Mouse (Mus musculus) hindbrain, embryonic 13.5 days (tissue): Measurements from ENCODE around the gene Snta1. TPM values are rescaled to one million over a fixed set of nuclear protein-coding genes. Genes with fewer than 3 reads are reported as not detected.
"Not testable (repeated sequence)": the region's sequence is repeated elsewhere in the genome, so short reads cannot be mapped to it uniquely, and the experiment has no call there.

ENCODE experiments used
- ATAC-seq: fragments of 200-750 bp; cut with Nextera tagmentation; 2 replicates; pipeline ENCODE4 v1.8.0; 2017; ENCODE audit warnings: moderate TSS enrichment; ENCODE audit not compliant: low FRiP score
- H3K27ac ChIP-seq: fragments of 300-500 bp; sonication (generic); 2 replicates; pipeline ENCODE4 v1.5.1; 2015; ENCODE audit warnings: inconsistent platforms, mild to moderate bottlenecking, moderate library complexity
- H3K27me3 ChIP-seq: fragments of 300-500 bp; sonication (generic); 2 replicates; pipeline ENCODE4 v1.6.1; 2015; ENCODE audit warnings: mild to moderate bottlenecking, inconsistent platforms
- H3K36me3 ChIP-seq: fragments of 300-500 bp; sonication (generic); 2 replicates; pipeline ENCODE4 v1.6.1; 2015; ENCODE audit warnings: mild to moderate bottlenecking, inconsistent platforms
- H3K4me1 ChIP-seq: fragments of 300-500 bp; sonication (generic); replicated peaks from 2 replicates; pipeline ENCODE4 v1.6.1; 2015; ENCODE audit warnings: inconsistent platforms
- H3K4me2 ChIP-seq: fragments of 300-500 bp; sonication (generic); 2 replicates; pipeline ENCODE4 v1.6.1; 2015; ENCODE audit warnings: inconsistent platforms, mild to moderate bottlenecking, moderate library complexity
- H3K4me3 ChIP-seq: fragments of 300-500 bp; sonication (generic); 2 replicates; pipeline ENCODE4 v1.5.1; 2015; ENCODE audit warnings: mild to moderate bottlenecking, inconsistent platforms
- H3K9ac ChIP-seq: fragments of 300-500 bp; sonication (generic); 2 replicates; pipeline ENCODE4 v1.6.1; 2015; ENCODE audit warnings: mild to moderate bottlenecking, inconsistent platforms
- H3K9me3 ChIP-seq: fragments of 300-500 bp; sonication (generic); 2 replicates; pipeline ENCODE4 v1.6.1; 2016; ENCODE audit warnings: inconsistent platforms
- WGBS: fragments of 180-500 bp; shearing (Covaris S2); methylation state at CpG from one replicate; pipeline ENCODE4 v1.1.7; 2015; 5-methylcytosine and 5-hydroxymethylcytosine counted together
- polyA plus RNA-seq: library from polyadenylated mRNA; unstranded; fragments of >200 nt; fragmentation: Nextera tagmentation; extraction: Ambion mirVana; gene quantifications from 2 replicates; pipeline ENCODE4 v1.2.1, GENCODE M21; 2015

The Snta1 gene
- polyA plus RNA-seq, 1 experiment from 2014 or later: 7.6 TPM

DNA sequence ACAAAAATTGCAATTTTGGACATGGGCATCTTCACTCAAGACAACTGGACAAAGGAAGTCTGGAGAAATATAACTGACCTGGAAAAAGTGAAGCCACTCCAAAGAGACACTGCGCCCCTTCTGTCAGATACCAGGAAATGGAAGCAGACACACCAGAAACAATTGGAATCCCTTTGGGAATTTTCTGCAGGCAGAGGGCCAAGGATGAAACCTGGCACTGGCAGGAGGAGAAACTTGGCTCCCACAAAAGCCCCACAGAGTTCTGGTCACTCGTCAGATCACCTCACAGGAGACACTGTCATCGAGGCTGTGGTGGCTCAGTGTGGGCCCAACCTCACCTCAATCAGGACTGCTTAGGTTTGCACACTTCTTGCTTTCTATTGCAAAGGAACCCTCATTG is 13.3 kb downstream of the Snta1 start:
- H3K4me2 ChIP-seq: no peak overlapping the region
- WGBS: 80% methylated on average over 3 of the region's 3 CpGs
- no peak overlapping the region for H3K9ac ChIP-seq
- H3K4me3 ChIP-seq: no peak overlapping the region
- no peaks in the 10 kb centered on the region for H3K27me3 ChIP-seq
- H3K27ac ChIP-seq: no peak overlapping the region
- H3K36me3 ChIP-seq: no peaks in the 10 kb centered on the region
- no peak for ATAC-seq
- 0 out of 2 replicates have a peak, but pooled peaks cover 1% of the 10 kb centered on the region for H3K4me1 ChIP-seq
- no peaks in the 10 kb centered on the region for H3K9me3 ChIP-seq

DNA sequence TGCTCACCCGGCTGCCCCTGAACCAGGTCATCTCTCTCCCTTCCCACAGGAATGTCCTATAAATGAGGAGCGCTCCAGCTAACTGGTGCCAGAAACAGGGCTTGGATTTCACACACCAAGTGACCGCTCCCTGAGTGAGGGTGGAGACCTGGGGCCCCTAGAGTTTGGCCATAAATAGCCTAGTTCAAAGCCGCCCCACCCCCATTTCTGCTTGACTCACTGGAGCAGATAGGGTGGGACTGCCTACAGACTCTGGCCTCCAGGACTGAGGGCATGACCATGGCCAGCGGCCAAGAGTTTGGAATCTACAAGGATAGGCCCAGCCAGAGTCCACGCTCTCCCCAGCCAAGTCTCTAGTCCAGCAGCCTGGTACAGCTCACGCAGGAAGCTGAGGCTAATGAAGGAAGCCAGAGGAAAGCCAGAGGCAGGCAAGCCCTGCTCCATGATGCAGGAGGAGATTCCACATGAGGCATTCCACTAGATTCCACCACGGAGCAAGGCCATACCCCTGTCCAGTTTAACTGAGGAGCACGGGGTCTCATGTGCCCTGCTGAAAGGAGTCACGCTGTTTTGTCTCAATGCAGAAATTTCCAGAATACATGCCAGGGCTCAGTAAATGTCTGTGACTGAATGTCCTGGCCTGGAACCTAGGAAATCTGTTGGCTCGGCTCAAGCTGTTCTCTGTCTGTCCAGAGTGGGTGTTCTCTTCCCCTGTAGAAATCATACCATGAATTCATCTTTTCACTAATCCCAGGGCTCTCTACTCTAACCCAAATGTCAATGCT is 17.5 kb downstream of the Snta1 start:
- no peak overlapping the region for H3K4me2 ChIP-seq
- no peaks in the 10 kb centered on the region for H3K27me3 ChIP-seq
- H3K9ac ChIP-seq: no peak overlapping the region
- no peak for ATAC-seq
- H3K4me3 ChIP-seq: no peak overlapping the region
- no peak overlapping the region for H3K27ac ChIP-seq
- H3K4me1 ChIP-seq: no peaks in the 10 kb centered on the region
- no peaks in the 10 kb centered on the region for H3K36me3 ChIP-seq
- 87% methylated on average over 11 of the region's 11 CpGs for WGBS
- H3K9me3 ChIP-seq: no peaks in the 10 kb centered on the region

DNA sequence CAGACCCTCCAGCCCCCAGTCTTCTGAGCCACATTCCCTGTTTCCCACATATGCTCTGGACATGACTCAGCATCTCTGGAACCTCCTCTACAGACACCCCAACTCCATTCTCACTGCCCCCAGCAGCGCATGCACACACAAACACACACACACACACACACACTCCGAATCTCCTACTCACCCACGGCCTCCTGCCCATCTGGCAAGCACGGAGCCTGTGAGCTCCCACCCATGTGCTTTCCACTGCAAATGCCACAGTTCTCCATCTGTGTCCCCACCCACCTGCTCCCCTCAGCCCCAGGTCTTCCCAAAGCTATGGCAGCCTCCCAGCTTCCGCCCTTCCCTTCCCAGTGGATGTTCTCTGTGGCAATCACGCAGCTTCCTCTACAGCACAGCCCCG is 28.8 kb downstream of the Snta1 start:
- Histone ChIP-seq H3K4me2 (no peak overlapping the region), H3K9ac (no peak overlapping the region), H3K36me3 (no peaks in the 10 kb centered on the region; the same call in 1 of the 2 replicates), H3K4me1 (no peaks in the 10 kb centered on the region), H3K27me3 (no peaks in the 10 kb centered on the region), H3K9me3 (no peaks in the 10 kb centered on the region), H3K27ac (no peak overlapping the region), H3K4me3 (no peak overlapping the region)
- ATAC-seq: no peak
- WGBS: 87% methylated on average over 7 of the region's 7 CpGs

DNA sequence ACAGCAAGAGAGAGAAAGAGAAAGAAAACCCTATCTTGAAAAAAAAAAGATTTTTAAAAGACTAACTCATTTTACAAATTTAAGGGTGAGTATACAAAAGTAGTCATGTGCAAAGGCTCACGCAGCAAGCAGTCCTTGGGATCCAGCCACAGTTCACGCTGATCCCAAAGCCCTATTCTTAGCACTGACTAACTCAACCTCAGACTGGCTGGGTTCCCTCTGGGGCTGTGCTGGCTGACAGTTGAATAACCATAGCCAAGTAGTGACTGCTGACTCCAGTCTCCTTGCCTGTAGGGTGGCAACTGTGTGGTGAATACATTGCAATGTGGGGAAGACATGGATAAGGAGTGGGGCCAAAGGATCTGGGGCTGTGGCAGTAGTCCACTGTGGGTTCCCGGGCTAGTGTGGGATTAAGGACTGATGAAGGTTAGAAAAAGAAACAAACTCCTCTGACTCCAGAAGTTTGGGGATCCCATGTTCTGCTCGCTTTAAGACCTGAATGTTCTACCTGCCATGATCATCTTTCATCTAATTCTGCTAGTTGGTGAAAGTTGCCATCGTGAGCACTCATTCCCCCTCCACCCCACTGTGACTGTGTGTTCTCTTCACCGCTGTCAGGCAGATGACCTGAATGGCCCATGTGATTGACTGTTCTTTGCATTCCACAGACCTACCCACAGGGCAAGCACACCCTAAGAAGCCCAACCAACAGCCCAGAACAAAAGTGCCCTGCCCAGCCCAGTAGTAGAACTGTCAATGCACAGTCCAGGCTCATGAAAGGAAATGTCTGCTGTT is 32.9 kb downstream of the Snta1 start:
- H3K4me3 ChIP-seq: no peak overlapping the region
- H3K9me3 ChIP-seq: no peaks in the 10 kb centered on the region
- no peaks in the 10 kb centered on the region for H3K36me3 ChIP-seq
- no peak for ATAC-seq
- no peak overlapping the region for H3K4me2 ChIP-seq
- no peak overlapping the region for H3K27ac ChIP-seq
- H3K9ac ChIP-seq: no peak overlapping the region
- peaks cover 10% of the 10 kb centered on the region for H3K4me1 ChIP-seq
- no peaks in the 10 kb centered on the region for H3K27me3 ChIP-seq
- WGBS: 75% methylated on average over 6 of the region's 6 CpGs

DNA sequence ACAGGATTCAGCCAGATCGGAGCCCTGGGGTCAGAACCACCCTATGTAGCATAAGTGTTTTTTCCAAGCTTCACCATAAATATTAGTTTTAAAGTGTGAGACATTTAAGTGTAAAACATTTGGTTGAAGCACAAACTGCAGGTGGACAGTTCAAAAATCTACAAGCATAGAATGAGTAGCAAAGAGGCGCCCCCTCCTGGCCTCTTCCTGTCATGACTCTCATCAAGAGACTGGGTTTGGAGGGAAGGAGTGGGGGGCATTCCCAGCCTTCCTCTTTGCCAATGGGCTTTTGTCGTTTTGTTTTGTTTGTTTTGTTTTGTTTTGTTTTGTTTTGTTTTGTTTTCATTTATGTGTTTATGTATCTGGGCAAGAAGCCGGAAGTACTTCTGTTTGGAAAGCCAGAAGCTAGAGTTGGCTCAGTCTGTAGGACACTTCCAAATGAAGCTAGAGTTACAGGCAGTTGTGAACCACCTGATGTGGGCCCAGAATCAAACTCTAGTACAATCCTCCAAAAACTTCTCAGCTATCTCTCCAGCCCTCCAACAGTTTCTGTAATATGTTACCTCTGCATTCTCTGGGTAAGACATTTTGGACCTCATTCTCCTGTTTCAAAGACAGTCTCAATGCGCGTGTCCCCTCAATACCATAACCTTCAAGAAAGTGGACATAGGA is 33.8 kb downstream of the Snta1 start:
- Histone ChIP-seq H3K27ac (no peak overlapping the region), H3K4me1 (peaks cover 10% of the 10 kb centered on the region), H3K9me3 (no peaks in the 10 kb centered on the region), H3K4me2 (no peak overlapping the region), H3K4me3 (no peak overlapping the region), H3K36me3 (peaks cover 5% of the 10 kb centered on the region; the same call in 1 of the 2 replicates), H3K27me3 (no peaks in the 10 kb centered on the region), H3K9ac (no peak overlapping the region)
- 62% methylated on average over 6 of the region's 6 CpGs for WGBS
- no peak for ATAC-seq

DNA sequence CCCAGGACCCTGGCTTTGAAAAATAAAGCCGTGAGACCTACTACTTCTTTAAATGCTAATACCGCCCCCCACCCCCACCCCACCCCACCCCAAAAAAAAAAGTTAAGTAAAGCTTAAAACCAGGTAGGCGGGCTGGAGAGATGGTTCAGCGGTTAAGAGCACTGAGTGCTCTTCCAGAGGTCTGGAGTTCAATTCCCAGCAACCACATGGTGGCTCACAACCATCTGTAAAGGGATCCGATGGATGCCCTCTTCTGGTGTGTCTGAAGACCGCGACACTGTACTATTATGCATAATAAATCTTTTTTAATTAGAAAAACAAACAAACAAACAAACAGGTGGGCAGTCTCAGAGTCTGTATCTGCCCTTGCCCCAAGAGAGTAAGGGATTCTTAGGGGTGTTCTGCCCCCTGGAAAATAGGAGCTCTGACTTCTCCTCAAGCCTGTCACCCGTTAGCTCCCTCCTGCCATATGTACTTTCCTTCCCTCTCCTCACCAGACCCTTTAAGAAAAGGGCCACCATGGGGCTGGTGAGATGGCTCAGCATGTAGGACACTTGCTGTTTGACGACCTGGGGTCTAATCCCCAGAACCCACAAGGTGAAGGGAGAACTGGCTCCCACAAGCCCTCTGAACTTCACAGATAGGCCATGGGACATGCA is 34.9 kb downstream of the Snta1 start, which contains the start of gene Cdk5rap1:
Gene Cdk5rap1, minus strand, starts transcription at position 169 of the 659 bp plus-strand sequence.
- H3K4me1 ChIP-seq: peaks cover 10% of the 10 kb centered on the region
- H3K4me2 ChIP-seq: peak within 1 kb of the TSS; percentile 81
- peak within 1 kb of the TSS; percentile 93 for H3K9ac ChIP-seq
- 9% methylated on average over 9 of the region's 9 CpGs for WGBS
- H3K27me3 ChIP-seq: no peaks in the 10 kb centered on the region
- no peak; the same call in 1 of the 2 replicates for ATAC-seq
- H3K9me3 ChIP-seq: no peaks in the 10 kb centered on the region
- peak within 1 kb of the TSS; percentile 79 for H3K4me3 ChIP-seq
- peaks cover 8% of the 10 kb centered on the region; the same call in 1 of the 2 replicates for H3K36me3 ChIP-seq
- H3K27ac ChIP-seq: peak within 1 kb of the TSS; percentile 83

DNA sequence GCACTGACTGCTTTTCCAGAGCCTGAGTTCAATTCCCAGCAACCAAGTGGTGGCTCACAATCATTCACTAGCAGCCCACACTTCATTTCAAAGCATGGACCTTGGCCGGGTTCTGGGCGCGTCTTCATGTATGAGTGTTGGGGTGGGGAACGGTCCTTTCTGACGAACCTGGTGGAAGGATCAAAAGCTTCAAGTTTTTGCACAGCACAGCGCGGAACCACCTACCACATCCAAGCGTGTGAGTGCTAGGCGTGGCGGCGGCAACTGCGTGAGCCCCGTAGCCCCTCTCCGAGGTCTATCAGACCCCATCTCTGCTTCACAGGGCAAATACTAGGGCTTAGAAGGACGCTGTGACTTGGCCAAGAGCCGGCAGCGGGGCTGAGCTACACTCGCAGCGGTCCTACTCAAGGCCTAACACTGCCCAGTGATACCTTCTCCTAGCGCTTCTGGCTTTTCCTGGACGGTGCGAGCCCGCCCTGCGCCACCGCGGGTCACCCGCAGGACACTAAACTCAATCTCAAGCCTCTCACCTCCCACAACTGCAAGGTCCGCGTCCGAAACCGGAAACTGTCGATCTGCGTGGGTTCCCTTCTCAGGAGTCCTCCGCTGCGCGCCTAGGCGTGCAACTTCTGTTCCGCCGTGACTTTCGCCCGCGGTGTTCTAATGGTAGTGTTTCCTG is 35.6 kb downstream of the Snta1 start:
- under 1% methylated on average over 42 of the region's 42 CpGs for WGBS

DNA sequence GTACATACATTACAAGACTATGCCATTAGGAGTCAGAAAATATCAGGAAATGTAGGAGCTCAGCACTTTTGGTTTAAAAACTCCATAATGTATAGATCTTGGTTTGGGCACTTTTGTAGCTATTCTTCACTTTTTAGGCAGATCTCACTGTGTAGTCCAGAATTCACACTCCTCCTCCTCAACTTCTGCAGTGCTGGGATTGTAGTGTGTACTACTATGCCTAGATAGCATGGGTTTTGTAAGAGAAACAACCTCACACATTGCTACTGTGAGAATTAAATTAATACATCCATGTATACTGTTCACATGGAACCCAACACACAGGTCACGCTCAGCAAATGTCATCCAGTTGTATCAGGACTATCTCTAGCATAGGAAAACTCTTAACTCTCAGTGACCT is 40.4 kb downstream of the Snta1 start:
- Histone ChIP-seq H3K27ac (no peak overlapping the region), H3K9ac (no peak overlapping the region), H3K27me3 (no peaks in the 10 kb centered on the region), H3K4me3 (no peak overlapping the region), H3K4me2 (no peak overlapping the region), H3K9me3 (no peaks in the 10 kb centered on the region), H3K36me3 (peaks cover 47% of the 10 kb centered on the region), H3K4me1 (0 out of 2 replicates have a peak, but pooled peaks cover 4% of the 10 kb centered on the region)
- ATAC-seq: no peak
- 93% methylated on average over 1 of the region's 1 CpGs for WGBS

More for the DNA sequence above, 35.6 kb downstream of the Snta1 start:
- H3K9me3 ChIP-seq: no peaks in the 10 kb centered on the region
- ATAC-seq: peak; percentile 90
- no peaks in the 10 kb centered on the region for H3K27me3 ChIP-seq
- H3K36me3 ChIP-seq: peaks cover 13% of the 10 kb centered on the region
- peak overlapping the region; percentile 93 for H3K9ac ChIP-seq
- H3K4me3 ChIP-seq: peak overlapping the region; percentile 79
- H3K4me2 ChIP-seq: peak overlapping the region; percentile 81
- peak overlapping the region; percentile 83 for H3K27ac ChIP-seq
- H3K4me1 ChIP-seq: peaks cover 10% of the 10 kb centered on the region

DNA sequence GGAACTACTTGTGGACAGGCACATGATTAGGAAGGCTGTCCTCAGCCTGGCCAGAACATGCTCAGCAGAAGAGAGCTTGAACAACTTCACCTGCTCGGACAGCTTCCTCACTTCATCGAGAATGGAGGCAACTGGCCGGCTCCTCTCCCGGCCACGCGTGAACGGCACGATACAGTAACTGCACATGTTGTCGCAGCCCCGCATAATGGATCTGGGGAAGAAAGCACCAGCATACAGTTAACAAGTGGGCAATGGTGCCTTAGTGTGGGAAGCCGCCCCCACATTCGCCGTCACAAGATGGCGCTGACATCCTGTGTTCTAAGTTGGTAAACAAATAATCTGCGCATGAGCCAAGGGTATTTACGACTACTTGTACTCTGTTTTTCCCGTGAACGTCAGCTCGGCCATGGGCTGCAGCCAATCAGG is 53.9 kb downstream of the Snta1 start:
- WGBS: 92% methylated on average over 16 of the region's 19 CpGs
- peak overlapping the region; percentile 44; the same call in 1 of the 2 replicates for H3K27ac ChIP-seq
- not testable (repeated sequence) for H3K4me1 ChIP-seq

DNA sequence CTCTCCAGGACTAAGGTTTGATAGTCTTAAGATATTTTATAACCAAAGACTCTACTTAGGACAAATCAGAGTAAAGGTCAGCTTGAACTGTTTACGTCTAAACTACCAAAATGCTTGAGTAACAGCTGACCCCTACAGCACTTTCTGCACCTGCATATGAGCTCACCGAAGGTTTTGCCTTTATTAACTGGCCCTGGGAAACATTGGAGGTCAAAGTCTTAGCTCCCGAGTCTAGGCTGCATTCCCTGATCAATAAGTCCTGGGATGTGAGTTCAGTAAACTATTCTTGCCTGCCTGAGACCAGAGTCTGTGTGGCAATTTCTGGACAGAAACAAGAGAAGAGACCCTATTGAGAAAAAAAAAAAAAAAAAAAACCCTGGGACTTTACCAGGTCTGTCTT is 59.7 kb downstream of the Snta1 start:
- Histone ChIP-seq H3K9me3 (no peaks in the 10 kb centered on the region), H3K4me2 (no peak overlapping the region), H3K4me1 (no peaks in the 10 kb centered on the region), H3K36me3 (peaks cover 61% of the 10 kb centered on the region), H3K27me3 (no peaks in the 10 kb centered on the region), H3K9ac (no peak overlapping the region), H3K4me3 (no peak overlapping the region), H3K27ac (no peak overlapping the region)
- ATAC-seq: no peak
- 96% methylated on average over 3 of the region's 3 CpGs for WGBS

More for the DNA sequence above, 53.9 kb downstream of the Snta1 start:
- ATAC-seq: peak; percentile 57; the same call in 1 of the 2 replicates
- H3K4me3 ChIP-seq: peak overlapping the region; percentile 38
- H3K27me3 ChIP-seq, H3K9me3 ChIP-seq: not testable (repeated sequence)
- peak overlapping the region; percentile 48 for H3K4me2 ChIP-seq
- peaks cover 27% of the 10 kb centered on the region for H3K36me3 ChIP-seq
- H3K9ac ChIP-seq: peak overlapping the region; percentile 62; the same call in 1 of the 2 replicates

DNA sequence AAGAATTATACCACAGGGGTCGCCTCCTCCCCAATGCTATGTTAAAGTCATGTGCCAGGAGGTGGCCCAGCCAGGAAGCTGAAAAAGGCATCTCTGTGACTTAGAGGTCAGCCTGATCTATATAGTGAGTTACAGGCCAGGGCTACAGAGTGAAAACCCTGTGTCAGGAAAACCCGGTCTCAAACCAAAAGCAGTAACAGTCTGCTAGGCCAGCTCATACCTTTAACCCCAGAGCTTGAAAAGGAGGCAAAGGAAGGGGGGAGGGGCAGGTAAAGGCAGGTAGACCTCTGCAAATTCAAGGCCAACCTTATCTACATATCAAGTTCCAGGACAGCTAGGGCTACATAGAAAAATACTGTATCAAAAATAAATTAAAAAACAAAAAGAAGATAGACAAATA is 68.5 kb downstream of the Snta1 start:
- no peaks in the 10 kb centered on the region for H3K4me1 ChIP-seq

More for the DNA sequence above, 68.5 kb downstream of the Snta1 start:
- Histone ChIP-seq H3K36me3 (peaks cover 41% of the 10 kb centered on the region), H3K4me2 (no peak overlapping the region), H3K9me3 (no peaks in the 10 kb centered on the region), H3K27me3 (no peaks in the 10 kb centered on the region), H3K4me3 (no peak overlapping the region), H3K27ac (no peak overlapping the region), H3K9ac (no peak overlapping the region)
- WGBS: 72% methylated on average over 2 of the region's 2 CpGs
- no peak for ATAC-seq
